Mouse (Mus musculus) small intestine, adult 2 months (tissue): ENCODE data around the gene Stx4a.

Experiments
- CTCF ChIP-seq: fragments of 200-500 bp; IDR thresholded peaks from 2 replicates; pipeline ENCODE4 v1.5.1; 2012; ENCODE audit warnings: low read depth, mild to moderate bottlenecking, control low read depth, inconsistent platforms, low read length, moderate library complexity, mixed read lengths; ENCODE audit not compliant: insufficient replicate concordance, insufficient read length; ENCODE audit errors: extremely low read depth
- POLR2A ChIP-seq: fragments of 200-500 bp; IDR thresholded peaks from 2 replicates; pipeline ENCODE4 v1.6.1; 2012; ENCODE audit warnings: low read depth, mild to moderate bottlenecking, control low read depth, inconsistent platforms, low read length, moderate library complexity

DNA sequence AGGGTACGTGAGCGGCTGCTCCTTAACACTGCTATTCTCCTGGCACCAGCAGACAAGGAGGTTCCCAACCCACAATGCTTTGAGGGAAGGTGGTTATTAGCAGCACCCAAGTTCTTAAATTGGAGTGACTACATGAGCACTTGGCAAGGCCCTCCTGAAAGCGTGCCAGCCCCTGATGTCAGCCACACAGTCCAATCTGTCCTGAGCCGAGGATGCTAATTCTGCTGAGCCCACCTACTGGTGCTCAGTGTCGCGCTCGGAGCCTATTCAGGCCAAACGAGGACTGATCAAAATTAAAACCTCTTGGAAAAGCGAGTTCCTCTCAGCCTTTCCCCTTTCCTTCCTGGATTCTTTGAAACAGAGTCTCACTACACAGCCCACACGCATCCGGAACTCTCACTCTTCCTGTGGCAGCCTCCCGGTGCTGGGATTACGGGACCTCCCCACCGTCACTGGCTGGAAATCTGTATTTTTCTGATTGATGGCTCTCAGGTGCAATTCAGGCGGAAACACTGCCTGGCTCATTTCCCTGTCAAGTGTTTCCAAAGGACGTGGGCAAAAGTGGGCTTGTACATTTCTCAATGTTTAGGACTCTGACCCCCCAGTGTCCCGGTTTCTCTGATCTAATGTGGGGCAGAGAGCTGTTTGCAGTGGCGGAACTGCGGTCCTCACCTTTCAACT, 9.7 kb upstream of the Stx4a start:
- no peak for TF ChIP-seq POLR2A
- no peak for TF ChIP-seq CTCF
